Mouse (Mus musculus) embryonic facial prominence, embryonic 14.5 days (tissue): Measurements from ENCODE around the gene Ehmt1. TPM values are rescaled to one million over a fixed set of nuclear protein-coding genes. Genes with fewer than 3 reads are reported as not detected.
A peak's percentile ranks its signal among the peaks of the same experiment; 100 is the strongest.
"Not testable (repeated sequence)": the region's sequence is repeated elsewhere in the genome, so short reads cannot be mapped to it uniquely, and the experiment has no call there.

Experiments
- ATAC-seq: fragments of 200-750 bp; cut with Nextera tagmentation; 2 replicates; pipeline ENCODE4 v1.8.0; 2017; ENCODE audit warnings: low read depth, moderate number of reproducible peaks, moderate TSS enrichment
- DNase-seq: peaks from one replicate; pipeline ENCODE4 v3.0.0-alpha.2; 2015; ENCODE audit warnings: low spot score
- H3K27ac ChIP-seq: fragments of 300-500 bp; sonication (generic); replicated peaks from 2 replicates; pipeline ENCODE4 v1.5.1; 2014; ENCODE audit warnings: low read depth, mild to moderate bottlenecking, low read length, moderate library complexity
- H3K27me3 ChIP-seq: fragments of 300-500 bp; sonication (generic); replicated peaks from 2 replicates; pipeline ENCODE4 v1.6.1; 2014; ENCODE audit warnings: low read length; ENCODE audit not compliant: control insufficient read depth, insufficient read depth
- H3K36me3 ChIP-seq: fragments of 300-500 bp; sonication (generic); 2 replicates; pipeline ENCODE4 v1.6.1; 2014; ENCODE audit warnings: low read length, mixed read lengths; ENCODE audit not compliant: control insufficient read depth, insufficient read depth
- H3K4me1 ChIP-seq: fragments of 300-500 bp; sonication (generic); 2 replicates; pipeline ENCODE4 v1.6.1; 2014; ENCODE audit warnings: antibody characterized with exemption, low read length; ENCODE audit not compliant: control insufficient read depth, insufficient read depth
- H3K4me2 ChIP-seq: fragments of 300-500 bp; sonication (generic); 2 replicates; pipeline ENCODE4 v1.6.1; 2014; ENCODE audit warnings: low read depth, mild to moderate bottlenecking, low read length, moderate library complexity, mixed read lengths
- H3K4me3 ChIP-seq: fragments of 300-500 bp; sonication (generic); 2 replicates; pipeline ENCODE4 v1.5.1; 2014; ENCODE audit warnings: low read depth, mild to moderate bottlenecking, low read length
- H3K9ac ChIP-seq: fragments of 300-500 bp; sonication (generic); 2 replicates; pipeline ENCODE4 v1.6.1; 2014; ENCODE audit warnings: low read depth, mild to moderate bottlenecking, low read length, moderate library complexity, mixed read lengths
- H3K9me3 ChIP-seq: fragments of 300-500 bp; sonication (generic); 2 replicates; pipeline ENCODE4 v1.6.1; 2016; ENCODE audit warnings: low read length; ENCODE audit not compliant: control insufficient read depth
- WGBS: fragments of 180-500 bp; shearing (Covaris S2); extraction: QIAGEN DNeasy Blood & Tissue Kit; methylation state at CpG from one replicate; pipeline ENCODE4 v1.1.7; 2014; 5-methylcytosine and 5-hydroxymethylcytosine counted together
- polyA plus RNA-seq: library from polyadenylated mRNA; unstranded; fragments of >200 nt; fragmentation: Nextera tagmentation; extraction: Ambion mirVana; gene quantifications from 2 replicates; pipeline ENCODE4 v1.2.1, GENCODE M21; 2014

Gene Ehmt1
- 67.1 and 77.2 TPM in 2 replicates for polyA plus RNA-seq

DNA sequence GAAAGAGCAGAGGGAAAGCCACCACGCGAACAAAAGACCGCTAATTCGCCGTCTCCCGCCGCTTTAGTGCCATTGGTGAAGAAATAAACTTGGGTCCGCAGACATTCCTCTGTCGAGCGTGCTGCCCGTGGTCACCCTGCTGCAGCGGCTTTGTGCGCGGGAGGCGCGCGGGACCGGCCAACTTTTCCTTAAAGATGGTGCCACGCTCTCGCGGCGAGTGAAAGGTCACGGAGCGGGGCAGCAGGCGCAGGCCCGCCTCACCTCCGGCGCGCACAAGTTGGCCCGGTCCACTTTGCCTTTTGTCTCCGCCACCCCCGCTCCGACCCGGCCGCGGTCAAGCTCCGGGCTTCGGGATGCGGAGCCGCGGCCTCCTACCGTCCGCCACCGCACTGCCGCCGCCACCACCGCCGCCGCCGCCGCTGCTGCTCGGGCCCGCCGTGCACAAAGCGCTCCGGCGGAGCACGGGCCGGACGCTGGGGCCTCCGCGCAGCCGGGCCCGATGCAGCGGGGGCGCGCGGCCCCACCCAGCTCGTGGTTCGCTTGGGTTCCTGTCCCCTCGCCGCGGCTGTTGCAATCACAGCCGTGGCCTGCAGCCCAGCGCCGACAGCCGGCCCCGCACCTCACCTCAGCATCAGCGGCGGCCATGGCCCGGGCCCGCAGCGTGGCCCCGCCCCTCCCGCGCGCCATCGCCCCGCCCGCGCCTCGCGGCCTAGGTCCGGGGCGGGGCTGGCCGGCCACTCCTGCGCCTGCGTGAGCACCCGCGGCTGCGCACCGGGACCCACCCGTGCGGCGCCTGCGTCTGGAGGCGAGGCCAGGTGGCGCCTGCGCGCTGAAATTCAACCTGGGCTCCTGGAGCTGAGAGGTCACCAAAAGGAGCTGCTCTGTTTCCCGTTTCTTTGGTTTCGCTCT is at the start of gene Ehmt1:
Ehmt1 (minus strand) TSS at position 685 of the 909 bp plus-strand sequence.
- Histone ChIP-seq H3K27me3 (no peaks in the 10 kb centered on the region), H3K4me3 (peak within 1 kb of the TSS; percentile 95), H3K9ac (peak within 1 kb of the TSS; percentile 97), H3K9me3 (no peaks in the 10 kb centered on the region), H3K4me2 (peak within 1 kb of the TSS; percentile 60), H3K27ac (peak within 1 kb of the TSS; percentile 96), H3K36me3 (no peaks in the 10 kb centered on the region), H3K4me1 (peaks cover 8% of the 10 kb centered on the region)
- ATAC-seq = peak; percentile 99
- DNase-seq = peak; percentile 96
- 0% methylated on average over 34 of the region's 112 CpGs for WGBS

- Histone ChIP-seq H3K27me3 (no peaks in the 10 kb centered on the region), H3K9me3 (no peaks in the 10 kb centered on the region), H3K4me1 (peaks cover 4% of the 10 kb centered on the region; the same call in 1 of the 2 replicates), H3K4me2 (peak within 1 kb of the TSS; percentile 70), H3K27ac (peak within 1 kb of the TSS; percentile 22; the same call in 1 of the 2 replicates), H3K36me3 (peaks cover 57% of the 10 kb centered on the region), H3K9ac (peak within 1 kb of the TSS; percentile 79), H3K4me3 (peak within 1 kb of the TSS; percentile 68)
- WGBS = 1% methylated on average over 28 of the region's 28 CpGs
- peak; percentile 94 for ATAC-seq
- peak; percentile 93 for DNase-seq
Observed at GRCm38 (mm10) chr2:24962304-24963000, 43.0 kb upstream of the Ehmt1 start, which contains the start of gene Dph7. Dph7 (plus strand) TSS chr2:24962400.

DNA sequence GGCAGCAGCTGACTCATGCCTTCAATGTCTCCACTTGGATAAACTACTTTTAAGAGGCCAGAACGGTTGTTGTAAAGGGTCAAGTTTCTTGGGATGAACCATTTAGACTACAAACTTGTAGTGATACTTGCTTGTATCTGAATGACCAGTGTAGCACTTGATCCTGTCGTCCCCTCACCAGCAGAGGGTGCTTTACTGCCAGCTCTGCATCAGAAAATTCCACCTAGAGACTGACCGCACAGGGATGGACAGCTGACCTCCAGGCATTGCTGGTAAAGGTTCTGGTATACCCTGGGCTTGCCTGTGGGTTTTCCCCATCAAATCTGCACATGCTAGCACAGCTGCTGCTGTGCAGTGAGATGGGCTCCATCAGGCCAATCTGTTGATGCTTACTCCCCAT is 41.5 kb upstream of the Ehmt1 start:
- Histone ChIP-seq H3K4me2 (no peak overlapping the region), H3K27me3 (no peaks in the 10 kb centered on the region), H3K4me3 (no peak overlapping the region), H3K9me3 (no peaks in the 10 kb centered on the region), H3K36me3 (peaks cover 68% of the 10 kb centered on the region), H3K9ac (no peak overlapping the region), H3K27ac (no peak overlapping the region), H3K4me1 (peaks cover 4% of the 10 kb centered on the region; the same call in 1 of the 2 replicates)
- WGBS = 32% methylated on average over 3 of the region's 3 CpGs
- DNase-seq (peak; percentile 19), ATAC-seq (no peak)

DNA sequence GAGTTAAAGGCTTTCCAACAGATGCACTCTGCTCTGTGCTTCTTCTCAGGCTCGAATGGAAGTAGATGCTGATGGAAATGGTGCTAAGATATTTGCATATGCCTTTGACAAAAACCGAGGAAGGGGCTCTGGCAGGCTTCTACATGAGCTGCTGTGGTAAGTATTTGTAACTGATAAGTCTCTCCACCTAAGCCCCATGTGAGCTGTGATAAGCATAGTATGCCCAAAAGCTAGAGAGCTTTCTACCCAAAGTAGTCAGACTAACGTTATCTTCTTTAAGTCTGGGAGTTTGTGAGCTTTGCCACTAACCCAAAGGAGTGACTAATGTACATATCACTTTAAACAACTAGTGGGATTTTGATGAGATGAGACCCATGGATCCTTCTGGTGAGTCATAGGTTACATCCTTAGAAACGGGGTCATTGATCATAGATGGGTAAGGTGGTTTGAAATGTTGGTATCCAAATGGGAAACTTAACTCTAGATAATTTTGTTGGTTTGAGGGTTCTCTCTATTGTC is 33.2 kb upstream of the Ehmt1 start:
- H3K9ac ChIP-seq = no peak overlapping the region
- DNase-seq (no peak), ATAC-seq (no peak)
- no peak overlapping the region for H3K4me2 ChIP-seq
- H3K27ac ChIP-seq = no peak overlapping the region
- no peaks in the 10 kb centered on the region for H3K9me3 ChIP-seq
- 90% methylated on average over 4 of the region's 4 CpGs for WGBS
- H3K36me3 ChIP-seq = peaks cover 59% of the 10 kb centered on the region
- H3K4me3 ChIP-seq = no peak overlapping the region
- peaks cover 9% of the 10 kb centered on the region for H3K4me1 ChIP-seq
- H3K27me3 ChIP-seq = no peaks in the 10 kb centered on the region

DNA sequence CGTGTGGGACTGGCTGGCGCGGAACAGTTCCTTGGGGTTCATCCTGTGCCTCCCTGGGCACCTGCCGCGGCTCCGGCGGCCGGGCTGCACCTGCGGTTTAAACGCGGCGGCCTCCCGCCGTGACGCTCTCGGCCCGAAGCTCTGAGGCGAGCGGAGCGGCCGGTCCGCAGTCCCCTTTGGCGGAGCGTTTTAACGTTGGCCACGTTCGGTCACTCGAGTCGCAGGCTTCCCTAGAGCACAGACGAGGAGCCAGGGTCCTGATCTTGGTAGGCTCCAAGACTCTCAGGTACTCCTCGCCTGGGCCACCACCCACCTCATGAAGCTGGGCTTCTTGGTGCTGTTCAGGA is 30.7 kb upstream of the Ehmt1 start:
- peaks cover 9% of the 10 kb centered on the region for H3K4me1 ChIP-seq
- no peaks in the 10 kb centered on the region for H3K27me3 ChIP-seq
- ATAC-seq (peak; percentile 4; the same call in 1 of the 2 replicates), DNase-seq (peak; percentile 7)
- WGBS = 2% methylated on average over 25 of the region's 31 CpGs
- H3K27ac ChIP-seq = peak overlapping the region; percentile 52; the same call in 1 of the 2 replicates
- H3K4me2 ChIP-seq = peak overlapping the region; percentile 87
- peak overlapping the region; percentile 95 for H3K9ac ChIP-seq
- H3K36me3 ChIP-seq = peaks cover 35% of the 10 kb centered on the region
- H3K9me3 ChIP-seq = no peaks in the 10 kb centered on the region
- H3K4me3 ChIP-seq = peak overlapping the region; percentile 99

DNA sequence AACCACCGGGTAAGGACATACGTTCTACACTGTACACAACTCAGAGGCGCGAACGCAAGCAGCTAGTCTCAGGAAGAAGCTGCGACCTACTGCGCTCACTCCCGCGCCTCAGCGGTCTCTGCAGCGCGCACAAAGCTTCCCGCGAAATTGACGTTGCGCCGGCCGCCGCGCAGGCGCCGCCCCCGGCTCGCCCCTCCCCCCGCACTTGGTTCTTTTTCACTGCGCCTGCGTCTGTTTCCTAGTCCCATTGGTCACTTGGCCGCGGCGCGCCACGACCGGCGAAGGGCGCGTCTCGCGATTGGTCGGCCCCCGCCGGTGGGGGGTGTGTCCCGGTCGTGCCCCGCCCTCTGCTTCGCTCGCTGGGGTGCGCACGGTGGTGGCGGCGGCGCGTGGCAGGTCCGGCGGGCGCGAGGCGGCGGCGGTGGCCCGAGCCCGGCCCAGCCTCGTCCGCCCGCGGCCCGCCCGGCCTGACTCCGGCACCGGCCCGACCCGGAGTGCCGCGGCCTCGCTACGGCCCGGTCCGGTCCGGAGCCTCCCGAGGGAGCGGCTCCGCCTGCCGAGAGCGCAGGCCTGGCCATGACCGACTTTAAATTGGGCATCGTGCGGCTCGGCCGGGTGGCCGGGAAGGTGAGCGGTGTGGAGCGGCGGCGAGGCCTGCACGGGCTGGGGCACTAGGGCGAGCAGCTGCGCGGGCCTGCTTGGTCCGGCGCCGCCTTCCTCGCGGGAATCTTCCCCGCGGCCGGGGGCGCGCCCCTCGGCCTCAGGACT is 30.2 kb upstream of the Ehmt1 start, which contains the start of gene Zmynd19:
Zmynd19 (plus strand) TSS at position 372 of the 768 bp plus-strand sequence.
- peak; percentile 99 for ATAC-seq
- under 1% methylated on average over 39 of the region's 108 CpGs for WGBS
- Histone ChIP-seq H3K27me3 (no peaks in the 10 kb centered on the region), H3K4me2 (peak within 1 kb of the TSS; percentile 87), H3K4me3 (peak within 1 kb of the TSS; percentile 99), H3K9me3 (no peaks in the 10 kb centered on the region), H3K36me3 (peaks cover 29% of the 10 kb centered on the region), H3K4me1 (peaks cover 9% of the 10 kb centered on the region), H3K9ac (peak within 1 kb of the TSS; percentile 95), H3K27ac (peak within 1 kb of the TSS; percentile 52)
- DNase-seq = peak; percentile 98

GRCm38 (mm10) chr2:24944304-24944703 is 24.9 kb upstream of the Ehmt1 start:
- not testable (repeated sequence) for H3K4me2 ChIP-seq, H3K4me1 ChIP-seq, H3K36me3 ChIP-seq, H3K9ac ChIP-seq, ATAC-seq, H3K9me3 ChIP-seq, H3K4me3 ChIP-seq, H3K27ac ChIP-seq, H3K27me3 ChIP-seq
- peak; percentile 54 for DNase-seq
- 48% methylated on average over 2 of the region's 2 CpGs for WGBS

DNA sequence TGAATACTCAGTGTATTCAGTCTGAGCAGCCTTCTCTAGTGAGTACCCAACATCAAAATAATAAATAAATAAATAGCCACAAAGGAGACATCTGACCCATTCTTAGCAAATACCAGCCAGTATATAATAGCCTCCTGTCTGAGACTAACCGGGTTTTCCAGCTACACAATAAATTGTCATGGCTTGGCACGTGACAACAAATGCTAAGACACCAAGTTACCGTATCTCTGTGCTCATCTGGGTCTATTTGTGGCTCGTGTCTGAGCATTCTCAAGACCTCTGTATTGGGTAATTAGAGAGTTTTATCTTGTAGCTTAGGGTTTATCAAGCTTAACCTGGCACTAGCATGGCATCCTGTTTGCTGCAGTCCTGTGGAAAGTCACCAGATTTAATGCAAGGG is 22.7 kb upstream of the Ehmt1 start:
- 82% methylated on average over 4 of the region's 4 CpGs for WGBS
- DNase-seq (no peak), ATAC-seq (no peak)
- no peak overlapping the region for H3K4me2 ChIP-seq
- H3K27ac ChIP-seq = no peak overlapping the region
- no peaks in the 10 kb centered on the region for H3K9me3 ChIP-seq
- no peak overlapping the region for H3K4me3 ChIP-seq
- H3K36me3 ChIP-seq = no peaks in the 10 kb centered on the region
- H3K9ac ChIP-seq = no peak overlapping the region
- H3K27me3 ChIP-seq = no peaks in the 10 kb centered on the region
- H3K4me1 ChIP-seq = no peaks in the 10 kb centered on the region
